Mouse (Mus musculus): ENCODE measurements around the gene Rbpjl.

DNA sequence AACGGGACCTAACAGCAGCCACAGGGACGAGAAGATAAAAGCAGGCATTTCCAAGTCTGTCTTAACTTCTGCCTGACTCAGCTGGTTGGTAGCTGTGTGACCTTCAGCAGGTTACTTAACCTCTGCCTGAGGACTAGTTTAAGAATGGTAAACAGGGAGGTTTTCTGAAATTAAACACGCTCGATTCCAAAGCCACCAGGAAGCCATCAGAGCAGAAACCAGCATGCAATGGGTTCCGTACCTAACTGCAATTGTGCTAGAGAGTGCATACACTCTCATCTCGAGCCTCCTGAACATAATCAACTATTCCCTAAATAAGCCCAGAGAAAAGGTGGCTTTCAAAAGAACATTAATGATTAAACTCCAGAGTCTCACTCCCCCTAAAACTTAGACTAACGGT is 38.8 kb downstream of the Rbpjl start:
- TF ChIP-seq CTCF (conservative IDR thresholded peaks at IDR 0.05; ENCODE audit: low read length) (no peak), POU5F1 (IDR thresholded peaks at IDR 0.05; ENCODE audit: borderline replicate concordance, low read length) (no peak), NANOG (IDR thresholded peaks at IDR 0.05; ENCODE audit: borderline replicate concordance, low read length) (no peak)
